ENCODE assay signal across 21 mouse cellular contexts in genomic region chr5:114087875-114088480, GRCm38 (mm10). TPM values are rescaled to one million over a fixed set of nuclear protein-coding genes. Genes with fewer than 3 reads are reported as not detected.
DNase-seq lines count a peak whose midpoint lies in the region; ATAC-seq and TF ChIP-seq lines count a peak whose summit lies in the region.
"Had no signal": no experiment of that assay in that cellular context is flagged by ENCODE, and none has a peak within 500 bp of the region (broad histone marks: within the 10 kb centered on the region; RNA-seq: fewer than 3 reads in every experiment).

No protein-coding gene starts in this region.

- TF ChIP-seq CTCF in forebrain, postnatal 0 days (IDR thresholded peaks at IDR 0.05; ENCODE audit: low read depth): no peak

- H3K36me3 ChIP-seq in forebrain, postnatal 0 days (ENCODE audit: insufficient read depth): no peaks in the 10 kb centered on the region
- H3K36me3 ChIP-seq: limb, embryonic 15.5 days; midbrain, embryonic 10.5 days; neural tube, embryonic 15.5 days had no signal

- no peak overlapping the region for H3K4me3 ChIP-seq in forebrain, postnatal 0 days (ENCODE audit: low read depth, low read length)
- H3K4me3 ChIP-seq: limb, embryonic 15.5 days; midbrain, embryonic 10.5 days; neural tube, embryonic 15.5 days had no signal

- intact Hi-C loops in left cerebral cortex, postnatal 14 days (cut with DNase I): no loop called here
- intact Hi-C loops in left cerebral cortex, postnatal 10 days (cut with DNase I): no loop called here
- intact Hi-C loops in heart, postnatal 10 days (cut with DNase I): loop anchor here (5.0 kb wide), 1 partner anchor 76 kb away; no protein-coding TSS in a partner anchor

- H3K4me1 ChIP-seq in forebrain, postnatal 0 days (ENCODE audit: insufficient read depth): 0 out of 2 replicates have a peak, but pooled peaks cover 4% of the 10 kb centered on the region

- no peaks in the 10 kb centered on the region for H3K9me3 ChIP-seq in forebrain, postnatal 0 days (ENCODE audit: low read length)
- H3K9me3 ChIP-seq: limb, embryonic 15.5 days; midbrain, embryonic 10.5 days; neural tube, embryonic 15.5 days had no signal

- no peak overlapping the region for H3K27ac ChIP-seq in forebrain, postnatal 0 days (ENCODE audit: low read depth, low read length)
- H3K27ac ChIP-seq: limb, embryonic 15.5 days; midbrain, embryonic 10.5 days; neural tube, embryonic 15.5 days had no signal

- peak; percentile 34 to 60 for DNase-seq in left cerebral cortex, postnatal 14 days (ENCODE audit: low spot score in 2 of 2)
- DNase-seq in left cerebral cortex, postnatal 10 days (ENCODE audit: extremely low spot score in 1 of 2, low spot score in 2 of 2): no peak
- DNase-seq in cerebellum, adult 11-12 months: peak; percentile 75
- peak; percentile 62 to 67 for DNase-seq in cerebellum, postnatal 36 days
- DNase-seq in right cerebral cortex, adult 2 months (ENCODE audit: low spot score in 2 of 2): peak; percentile 39 to 53
- DNase-seq in heart, postnatal 10 days: no peak
- no peak for DNase-seq in forebrain, postnatal 0 days
- DNase-seq in ovary, adult 18-20 months (ENCODE audit: low spot score): no peak
- DNase-seq: adrenal gland, postnatal 14 days; heart, postnatal 14 days; kidney, adult 18-20 months; kidney, postnatal 14 days; liver, postnatal 0 days; lung, postnatal 36 days; thymus, postnatal 14 days had no signal

- 65% methylated on average over 12 of the region's 12 CpGs for WGBS in forebrain, postnatal 0 days

- ATAC-seq in forebrain, postnatal 0 days: no peak
- ATAC-seq: hindbrain, embryonic 16.5 days; liver, postnatal 0 days had no signal

- H3K27me3 ChIP-seq in forebrain, postnatal 0 days (ENCODE audit: insufficient read depth, low read length): no peaks in the 10 kb centered on the region
- H3K27me3 ChIP-seq: neural tube, embryonic 15.5 days had no signal

- no peak overlapping the region for H3K9ac ChIP-seq in forebrain, postnatal 0 days
- H3K9ac ChIP-seq: limb, embryonic 15.5 days; liver, postnatal 0 days; neural tube, embryonic 15.5 days had no signal

- H3K4me2 ChIP-seq in forebrain, postnatal 0 days (ENCODE audit: low read depth): no peak overlapping the region
- H3K4me2 ChIP-seq: limb, embryonic 15.5 days; neural tube, embryonic 15.5 days had no signal

RNA-seq across cellular contexts. Expression of gene Svop, which starts 3.4 kb away (rescaled TPM):
- 100 to 1,000 TPM; 191 to 211 TPM for total RNA-seq in left cerebral cortex, postnatal 14 days (2021)
- total RNA-seq in left cerebral cortex, postnatal 10 days (2021): 100 to 1,000 TPM; 151 to 157 TPM
- not detected for total RNA-seq in heart, postnatal 10 days (2021)
- total RNA-seq in forebrain, postnatal 0 days (2014; rRNA removed): 153 and 177 TPM in 2 replicates
- 89.7 and 97.5 TPM in 2 replicates for polyA plus RNA-seq in forebrain, postnatal 0 days (2015; fragmentation: Nextera tagmentation; extraction: Ambion mirVana)
- total RNA-seq: gastrocnemius, adult 18-20 months; heart, adult 8-10 months had no signal
- polyA plus RNA-seq: liver, postnatal 0 days had no signal

RNA-seq across cellular contexts. Expression of gene Usp30, which starts 22.7 kb away (rescaled TPM):
- total RNA-seq in left cerebral cortex, postnatal 14 days (2021): 10 to 100 TPM; 29.6 to 34.6 TPM
- 10 to 100 TPM; 30.9 to 31.5 TPM for total RNA-seq in left cerebral cortex, postnatal 10 days (2021)
- 10 to 100 TPM; 15.4 to 17.7 TPM for total RNA-seq in heart, postnatal 10 days (2021)
- total RNA-seq in forebrain, postnatal 0 days (2014; rRNA removed): 28.5 and 47.7 TPM in 2 replicates
- 14.4 and 18.0 TPM in 2 replicates for polyA plus RNA-seq in forebrain, postnatal 0 days (2015; fragmentation: Nextera tagmentation; extraction: Ambion mirVana)

RNA-seq across cellular contexts. Expression of gene Alkbh2, which starts 40.0 kb away (rescaled TPM):
- total RNA-seq in left cerebral cortex, postnatal 14 days (2021): 1 to 10 TPM; 5.5 to 5.8 TPM
- total RNA-seq in left cerebral cortex, postnatal 10 days (2021): 1 to 10 TPM; 5.1 to 6.2 TPM
- 1 to 10 TPM; 2.6 to 3.0 TPM for total RNA-seq in heart, postnatal 10 days (2021)
- total RNA-seq in forebrain, postnatal 0 days (2014; rRNA removed): 4.6 and 5.8 TPM in 2 replicates
- polyA plus RNA-seq in forebrain, postnatal 0 days (2015; fragmentation: Nextera tagmentation; extraction: Ambion mirVana): 6.9 and 7.6 TPM in 2 replicates

RNA-seq across cellular contexts. Expression of gene Ung, which starts 42.2 kb away (rescaled TPM):
- total RNA-seq in left cerebral cortex, postnatal 14 days (2021): 1 to 10 TPM; 4.9 to 5.5 TPM
- 1 to 10 TPM; 5.6 to 6.1 TPM for total RNA-seq in left cerebral cortex, postnatal 10 days (2021)
- 10 to 100 TPM; 22.7 to 24.1 TPM for total RNA-seq in heart, postnatal 10 days (2021)
- total RNA-seq in forebrain, postnatal 0 days (2014; rRNA removed): 6.7 and 7.8 TPM in 2 replicates
- polyA plus RNA-seq in forebrain, postnatal 0 days (2015; fragmentation: Nextera tagmentation; extraction: Ambion mirVana): 7.5 and 9.1 TPM in 2 replicates

RNA-seq across cellular contexts. Expression of gene Acacb, which starts 58.4 kb away (rescaled TPM):
- 1 to 10 TPM; 3.8 to 4.7 TPM for total RNA-seq in left cerebral cortex, postnatal 14 days (2021)
- 1 to 10 TPM; 2.9 to 5.5 TPM for total RNA-seq in left cerebral cortex, postnatal 10 days (2021)
- 100 to 1,000 TPM; 156 to 159 TPM for total RNA-seq in heart, postnatal 10 days (2021)
- 2.0 and 4.0 TPM in 2 replicates for total RNA-seq in forebrain, postnatal 0 days (2014; rRNA removed)
- 2.7 and 4.3 TPM in 2 replicates for polyA plus RNA-seq in forebrain, postnatal 0 days (2015; fragmentation: Nextera tagmentation; extraction: Ambion mirVana)

Comparison
In these comparisons a context has a peak if more than half of its experiments do, and no peak if none do; other contexts are left out.
1. DNase-seq: peak in left cerebral cortex, postnatal 14 days (2 of 2), cerebellum, adult 11-12 months (single experiment), cerebellum, postnatal 36 days (2 of 2) and right cerebral cortex, adult 2 months (2 of 2); none in left cerebral cortex, postnatal 10 days (0 of 2), heart, postnatal 10 days (0 of 2), forebrain, postnatal 0 days (single experiment) and ovary, adult 18-20 months (single experiment).
2. RNA of gene Svop, which starts 3.4 kb away (total RNA-seq): 191 to 211 TPM in left cerebral cortex, postnatal 14 days, 153 to 177 TPM in forebrain, postnatal 0 days and 151 to 157 TPM in left cerebral cortex, postnatal 10 days; not detected in heart, postnatal 10 days; every median in the first group is over 100 times any median in the second.